In genomic region chr9:44921543-44921942, GRCm38 (mm10) we compare ENCODE assay signal across 8 mouse cellular contexts. TPM values are rescaled to one million over a fixed set of nuclear protein-coding genes. Genes with fewer than 3 reads are reported as not detected.
DNase-seq lines count a peak whose midpoint lies in the region; ATAC-seq and TF ChIP-seq lines count a peak whose summit lies in the region.

No protein-coding gene starts in this region.

- H3K4me2 ChIP-seq in heart, embryonic 13.5 days = peak overlapping the region; percentile 78

- intact Hi-C loops in heart, postnatal 25 days (cut with DNase I) = loop anchor here (2.0 kb wide), 1 partner anchor 41 kb away; the partner anchor contains the start of gene Kmt2a

- in situ Hi-C loops in ES-E14 (cut with MboI; ENCODE audit: low sequenced_read_pairs in 2 of 2, unreplicated experiment in 2 of 2) = no loop called here

- no peak for ATAC-seq in heart, embryonic 13.5 days (ENCODE audit: extremely low read depth, insufficient number of reproducible peaks, low FRiP score, low TSS enrichment)

- H3K36me3 ChIP-seq in heart, embryonic 13.5 days = peaks cover 24% of the 10 kb centered on the region
- H3K36me3 ChIP-seq in ES-E14 (ENCODE audit: control insufficient read depth, insufficient read depth, low read length, poor library complexity, severe bottlenecking) = no peaks in the 10 kb centered on the region
- H3K36me3 ChIP-seq in hindbrain, embryonic 10.5 days = peaks cover 5% of the 10 kb centered on the region; the same call in 1 of the 2 replicates
- 0 out of 2 replicates have a peak, but pooled peaks cover 9% of the 10 kb centered on the region for H3K36me3 ChIP-seq in macrophage (ENCODE audit: inconsistent target)

- H3K4me1 ChIP-seq in heart, embryonic 13.5 days = peaks cover 15% of the 10 kb centered on the region
- no peaks in the 10 kb centered on the region for H3K4me1 ChIP-seq in ES-E14 (ENCODE audit: control insufficient read depth in 2 of 2, insufficient read depth in 2 of 2, low read length in 2 of 2, poor library complexity in 1 of 2)
- peaks cover 13% of the 10 kb centered on the region for H3K4me1 ChIP-seq in hindbrain, embryonic 10.5 days (replicated peaks)

- H3K9me3 ChIP-seq in heart, embryonic 13.5 days = no peaks in the 10 kb centered on the region
- H3K9me3 ChIP-seq in ES-E14 (ENCODE audit: control insufficient read depth, insufficient read depth, low read depth, low read length) = no peaks in the 10 kb centered on the region
- no peaks in the 10 kb centered on the region for H3K9me3 ChIP-seq in hindbrain, embryonic 10.5 days

- H3K79me2 ChIP-seq in macrophage (ENCODE audit: inconsistent target) = peaks cover 41% of the 10 kb centered on the region

- H3K4me3 ChIP-seq in heart, embryonic 13.5 days = peak overlapping the region; percentile 77
- H3K4me3 ChIP-seq in ES-E14 (ENCODE audit: insufficient read depth in 1 of 2, low read depth in 1 of 2, low read length in 2 of 2, poor library complexity in 1 of 2, severe bottlenecking in 1 of 2) (peak overlapping the region; percentile 83; a peak in 3 of 4 replicates), macrophage (ENCODE audit: inconsistent target) (peak overlapping the region; percentile 81)
- H3K4me3 ChIP-seq in hindbrain, embryonic 10.5 days = peak overlapping the region; percentile 98

- peak overlapping the region; percentile 92; the same call in 1 of the 2 replicates for H3K9ac ChIP-seq in heart, embryonic 13.5 days
- H3K9ac ChIP-seq in ES-E14 (ENCODE audit: insufficient read depth, low read depth, low read length, poor library complexity, severe bottlenecking) = no peak overlapping the region; the same call in 1 of the 2 replicates

- H3K27me3 ChIP-seq in heart, embryonic 13.5 days (replicated peaks) = no peaks in the 10 kb centered on the region
- no peaks in the 10 kb centered on the region for H3K27me3 ChIP-seq in hindbrain, embryonic 10.5 days (ENCODE audit: insufficient read depth, poor library complexity, severe bottlenecking)

- H3K27ac ChIP-seq in heart, embryonic 13.5 days (replicated peaks) = peak overlapping the region; percentile 88
- peak overlapping the region; percentile 64; the same call in 1 of the 2 replicates for H3K27ac ChIP-seq in ES-E14 (ENCODE audit: insufficient read depth, low read depth, low read length, poor library complexity, severe bottlenecking)
- H3K27ac ChIP-seq in hindbrain, embryonic 10.5 days = peak overlapping the region; percentile 95
- peak overlapping the region; percentile 92 for H3K27ac ChIP-seq in macrophage

- no peak for DNase-seq in heart, postnatal 25 days (ENCODE audit: low spot score)
- no peak for DNase-seq in ES-E14 (ENCODE audit: low read depth, low spot score)
- no peak for DNase-seq in hindbrain, embryonic 10.5 days (ENCODE audit: low spot score)
- DNase-seq in ovary, postnatal 36 days (ENCODE audit: low spot score) = no peak
- DNase-seq in frontal cortex, postnatal 14 days (ENCODE audit: low spot score in 2 of 2) = no peak
- DNase-seq in adrenal gland, postnatal 36 days = no peak

- WGBS in heart, embryonic 13.5 days = 68% methylated on average over 2 of the region's 2 CpGs
- WGBS in hindbrain, embryonic 10.5 days = 69% methylated on average over 2 of the region's 2 CpGs
- 80% methylated on average over 1 of the region's 2 CpGs for WGBS in macrophage (ENCODE audit: missing documents)

TF ChIP-seq in ES-E14, 5 proteins besides CTCF, POLR2A, EP300 and RAD21:
- TF ChIP-seq ZNF384 (IDR thresholded peaks at IDR 0.05; ENCODE audit: low read depth, low read length) (no peak), CHD2 (IDR thresholded peaks at IDR 0.05; ENCODE audit: low read depth, low read length) (no peak)

RNA-seq across cellular contexts. Expression of gene Atp5l, which starts 1.0 kb away (rescaled TPM):
- polyA plus RNA-seq in heart, embryonic 13.5 days (2015; fragmentation: Nextera tagmentation; extraction: Ambion mirVana) = 1,009 and 1,200 TPM in 2 replicates
- total RNA-seq in heart, postnatal 25 days (2021) = 1,000 to 10,000 TPM; 1,628 to 1,660 TPM
- 664 and 732 TPM in 2 replicates for total RNA-seq in ES-E14 (2012; rRNA removed)
- 599 and 650 TPM in 2 replicates for polyA plus RNA-seq in hindbrain, embryonic 10.5 days (2016; fragmentation: Nextera tagmentation; extraction: Ambion mirVana)
- 10 to 100 TPM; 18.6 to 73.1 (median 41.7) TPM for total RNA-seq in macrophage (2018; cell fraction: chromatin; rRNA removed)
- total RNA-seq in macrophage (2018; cell fraction: cytosol; rRNA removed) = 100 to 1,000 TPM; 373 to 557 (median 450) TPM
- 100 to 1,000 TPM in 10 of 26 experiments, 10 to 100 TPM in 16; 38.5 to 162 (median 89.3) TPM for total RNA-seq in macrophage (2018; cell fraction: nucleus; rRNA removed)
- polyA plus RNA-seq in macrophage (2018) = 222 to 622 TPM (median 524 TPM) in 3 replicates
- 100 to 1,000 TPM; 605 to 637 TPM for total RNA-seq in adrenal gland, postnatal 36 days (2021)

RNA-seq across cellular contexts. Expression of gene Kmt2a, which starts 40.4 kb away (rescaled TPM):
- polyA plus RNA-seq in heart, embryonic 13.5 days (2015; fragmentation: Nextera tagmentation; extraction: Ambion mirVana) = 6.1 and 6.5 TPM in 2 replicates
- total RNA-seq in heart, postnatal 25 days (2021) = 10 to 100 TPM; 23.2 to 28.1 TPM
- total RNA-seq in ES-E14 (2012; rRNA removed) = 23.6 and 25.2 TPM in 2 replicates
- 11.8 and 18.2 TPM in 2 replicates for polyA plus RNA-seq in hindbrain, embryonic 10.5 days (2016; fragmentation: Nextera tagmentation; extraction: Ambion mirVana)
- 100 to 1,000 TPM in 25 of 26 experiments, 10 to 100 TPM in 1; 81.2 to 493 (median 210) TPM for total RNA-seq in macrophage (2018; cell fraction: chromatin; rRNA removed)
- 10 to 100 TPM; 13.6 to 31.3 (median 21.3) TPM for total RNA-seq in macrophage (2018; cell fraction: cytosol; rRNA removed)
- 100 to 1,000 TPM in 8 of 26 experiments, 10 to 100 TPM in 18; 47.2 to 225 (median 82.2) TPM for total RNA-seq in macrophage (2018; cell fraction: nucleus; rRNA removed)
- 8.0 to 17.8 TPM (median 11.8 TPM) in 3 replicates for polyA plus RNA-seq in macrophage (2018)
- 10 to 100 TPM; 31.9 to 38.3 TPM for total RNA-seq in adrenal gland, postnatal 36 days (2021)

RNA-seq across cellular contexts. Expression of gene Ube4a, which starts 43.9 kb away (rescaled TPM):
- 15.9 and 17.4 TPM in 2 replicates for polyA plus RNA-seq in heart, embryonic 13.5 days (2015; fragmentation: Nextera tagmentation; extraction: Ambion mirVana)
- total RNA-seq in heart, postnatal 25 days (2021) = 10 to 100 TPM; 37.4 to 38.3 TPM
- 46.5 and 56.3 TPM in 2 replicates for total RNA-seq in ES-E14 (2012; rRNA removed)
- polyA plus RNA-seq in hindbrain, embryonic 10.5 days (2016; fragmentation: Nextera tagmentation; extraction: Ambion mirVana) = 22.7 and 25.0 TPM in 2 replicates
- total RNA-seq in macrophage (2018; cell fraction: chromatin; rRNA removed) = 100 to 1,000 TPM in 18 of 26 experiments, 10 to 100 TPM in 8; 52.2 to 142 (median 108) TPM
- total RNA-seq in macrophage (2018; cell fraction: cytosol; rRNA removed) = 10 to 100 TPM; 33.2 to 55.2 (median 46.6) TPM
- 100 to 1,000 TPM in 9 of 26 experiments, 10 to 100 TPM in 17; 41.0 to 137 (median 89.5) TPM for total RNA-seq in macrophage (2018; cell fraction: nucleus; rRNA removed)
- 25.0 to 37.7 TPM (median 29.2 TPM) in 3 replicates for polyA plus RNA-seq in macrophage (2018)
- 100 to 1,000 TPM in 1 of 2 experiments, 10 to 100 TPM in 1; 97.9 to 105 TPM for total RNA-seq in adrenal gland, postnatal 36 days (2021)

RNA-seq across cellular contexts. Expression of gene Cd3g, which starts 58.7 kb away (rescaled TPM):
- 1.9 TPM in 1 of 2 replicates, not detected in the other for polyA plus RNA-seq in heart, embryonic 13.5 days (2015; fragmentation: Nextera tagmentation; extraction: Ambion mirVana)
- total RNA-seq in heart, postnatal 25 days (2021) = not detected
- 0.27 TPM in 1 of 2 replicates, not detected in the other for total RNA-seq in ES-E14 (2012; rRNA removed)
- polyA plus RNA-seq in hindbrain, embryonic 10.5 days (2016; fragmentation: Nextera tagmentation; extraction: Ambion mirVana) = 0.31 TPM in 1 of 2 replicates, not detected in the other
- not detected for total RNA-seq in macrophage (2018; cell fraction: chromatin; rRNA removed)
- total RNA-seq in macrophage (2018; cell fraction: cytosol; rRNA removed) = under 1 TPM in 3 of 26 experiments, not detected in 23; 0.21 to 0.39 (median 0.26) TPM
- total RNA-seq in macrophage (2018; cell fraction: nucleus; rRNA removed) = under 1 TPM in 1 of 26 experiments, not detected in 25; 0.46 TPM
- 0.14 TPM in 1 of 3 replicates, not detected in the others for polyA plus RNA-seq in macrophage (2018)
- total RNA-seq in adrenal gland, postnatal 36 days (2021) = under 1 TPM in 1 of 2 experiments, not detected in 1; 0.30 TPM
